Mouse (Mus musculus) neural tube, embryonic 15.5 days (tissue): ENCODE results near the gene Lrrk1. TPM values are rescaled to one million over a fixed set of nuclear protein-coding genes. Genes with fewer than 3 reads are reported as not detected.
"Not testable (repeated sequence)": the region's sequence is repeated elsewhere in the genome, so short reads cannot be mapped to it uniquely, and the experiment has no call there.

Experiments
- ATAC-seq: fragments of 200-750 bp; cut with Nextera tagmentation; 2 replicates; pipeline ENCODE4 v1.8.0; 2017; ENCODE audit warnings: mild to moderate bottlenecking, moderate TSS enrichment, moderate library complexity; ENCODE audit not compliant: low FRiP score
- H3K27ac ChIP-seq: fragments of 300-500 bp; sonication (generic); replicated peaks from 2 replicates; pipeline ENCODE4 v1.5.1; 2015; ENCODE audit warnings: mild to moderate bottlenecking, inconsistent platforms
- H3K27me3 ChIP-seq: fragments of 300-500 bp; sonication (generic); replicated peaks from 2 replicates; pipeline ENCODE4 v1.6.1; 2015; ENCODE audit warnings: inconsistent platforms
- H3K36me3 ChIP-seq: fragments of 300-500 bp; sonication (generic); 2 replicates; pipeline ENCODE4 v1.6.1; 2015; ENCODE audit warnings: inconsistent platforms
- H3K4me1 ChIP-seq: fragments of 300-500 bp; sonication (generic); 2 replicates; pipeline ENCODE4 v1.6.1; 2015; ENCODE audit warnings: inconsistent platforms
- H3K4me2 ChIP-seq: fragments of 300-500 bp; sonication (generic); 2 replicates; pipeline ENCODE4 v1.6.1; 2015; ENCODE audit warnings: inconsistent platforms, mild to moderate bottlenecking, moderate library complexity
- H3K4me3 ChIP-seq: fragments of 300-500 bp; sonication (generic); replicated peaks from 2 replicates; pipeline ENCODE4 v1.5.1; 2015; ENCODE audit warnings: mild to moderate bottlenecking, inconsistent platforms
- H3K9ac ChIP-seq: fragments of 300-500 bp; sonication (generic); replicated peaks from 2 replicates; pipeline ENCODE4 v1.6.1; 2015; ENCODE audit warnings: mild to moderate bottlenecking, inconsistent platforms
- H3K9me3 ChIP-seq: fragments of 300-500 bp; sonication (generic); replicated peaks from 2 replicates; pipeline ENCODE4 v1.6.1; 2016; ENCODE audit warnings: inconsistent platforms
- WGBS: fragments of 180-500 bp; shearing (Covaris S2); methylation state at CpG from one replicate; pipeline ENCODE4 v1.1.7; 2015; ENCODE audit warnings: mixed read lengths; 5-methylcytosine and 5-hydroxymethylcytosine counted together
- polyA plus RNA-seq: library from polyadenylated mRNA; unstranded; fragments of >200 nt; fragmentation: Nextera tagmentation; extraction: Ambion mirVana; gene quantifications from 2 replicates; pipeline ENCODE4 v1.2.1, GENCODE M21; 2015

Gene Lrrk1
- polyA plus RNA-seq, 1 experiment from 2014 or later: 5.1 TPM

- H3K9ac ChIP-seq, H3K9me3 ChIP-seq, H3K27ac ChIP-seq, H3K4me3 ChIP-seq, H3K36me3 ChIP-seq, H3K4me2 ChIP-seq, H3K27me3 ChIP-seq, H3K4me1 ChIP-seq, ATAC-seq: not testable (repeated sequence)
- 90% methylated on average over 10 of the region's 10 CpGs for WGBS
Observed at GRCm38 (mm10) chr7:66190385-66190784, 197.8 kb downstream of the Lrrk1 start.

GRCm38 (mm10) chr7:66187581-66188231, 200.4 kb downstream of the Lrrk1 start:
- WGBS: 82% methylated on average over 4 of the region's 4 CpGs
- no peak overlapping the region for H3K4me3 ChIP-seq
- no peak for ATAC-seq

GRCm38 (mm10) chr7:66185370-66185769, 202.8 kb downstream of the Lrrk1 start:
- no peaks in the 10 kb centered on the region for H3K27me3 ChIP-seq
- H3K36me3 ChIP-seq: no peaks in the 10 kb centered on the region
- no peaks in the 10 kb centered on the region for H3K9me3 ChIP-seq
- H3K4me2 ChIP-seq: no peak overlapping the region
- H3K4me3 ChIP-seq: no peak overlapping the region
- H3K27ac ChIP-seq: no peak overlapping the region
- 87% methylated on average over 5 of the region's 5 CpGs for WGBS
- H3K4me1 ChIP-seq: no peaks in the 10 kb centered on the region
- ATAC-seq: no peak
- no peak overlapping the region for H3K9ac ChIP-seq

More at GRCm38 (mm10) chr7:66187581-66188231, 200.4 kb downstream of the Lrrk1 start:
- Histone ChIP-seq H3K27me3 (no peaks in the 10 kb centered on the region), H3K9me3 (no peaks in the 10 kb centered on the region), H3K4me1 (no peaks in the 10 kb centered on the region), H3K36me3 (no peaks in the 10 kb centered on the region), H3K27ac (no peak overlapping the region), H3K4me2 (no peak overlapping the region), H3K9ac (no peak overlapping the region)

GRCm38 (mm10) chr7:66184026-66184425, 204.1 kb downstream of the Lrrk1 start:
- Histone ChIP-seq H3K27ac (no peak overlapping the region), H3K36me3 (no peaks in the 10 kb centered on the region)

GRCm38 (mm10) chr7:66183404-66183803, 204.7 kb downstream of the Lrrk1 start:
- ATAC-seq: no peak
- H3K9me3 ChIP-seq: no peaks in the 10 kb centered on the region
- H3K36me3 ChIP-seq: no peaks in the 10 kb centered on the region
- no peak overlapping the region for H3K4me3 ChIP-seq
- H3K4me1 ChIP-seq: no peaks in the 10 kb centered on the region
- 52% methylated on average over 8 of the region's 8 CpGs for WGBS
- H3K27ac ChIP-seq: no peak overlapping the region
- no peak overlapping the region for H3K4me2 ChIP-seq
- H3K27me3 ChIP-seq: no peaks in the 10 kb centered on the region
- no peak overlapping the region for H3K9ac ChIP-seq

More at GRCm38 (mm10) chr7:66184026-66184425, 204.1 kb downstream of the Lrrk1 start:
- Histone ChIP-seq H3K9ac (no peak overlapping the region), H3K4me2 (no peak overlapping the region), H3K27me3 (no peaks in the 10 kb centered on the region), H3K4me1 (no peaks in the 10 kb centered on the region), H3K4me3 (no peak overlapping the region), H3K9me3 (no peaks in the 10 kb centered on the region)
- no peak for ATAC-seq
- WGBS: 87% methylated on average over 4 of the region's 4 CpGs

GRCm38 (mm10) chr7:66182075-66182715, 206.0 kb downstream of the Lrrk1 start:
- Histone ChIP-seq H3K36me3 (no peaks in the 10 kb centered on the region), H3K27ac (no peak overlapping the region), H3K9ac (no peak overlapping the region), H3K27me3 (no peaks in the 10 kb centered on the region), H3K4me1 (no peaks in the 10 kb centered on the region), H3K4me3 (no peak overlapping the region), H3K9me3 (no peaks in the 10 kb centered on the region), H3K4me2 (no peak overlapping the region)
- ATAC-seq: no peak
- 87% methylated on average over 7 of the region's 7 CpGs for WGBS

GRCm38 (mm10) chr7:66180711-66181365, 207.3 kb downstream of the Lrrk1 start:
- Histone ChIP-seq H3K4me3 (no peak overlapping the region), H3K27me3 (no peaks in the 10 kb centered on the region), H3K4me1 (no peaks in the 10 kb centered on the region), H3K36me3 (no peaks in the 10 kb centered on the region), H3K9ac (no peak overlapping the region), H3K4me2 (no peak overlapping the region), H3K9me3 (no peaks in the 10 kb centered on the region), H3K27ac (no peak overlapping the region)
- ATAC-seq: no peak
- WGBS: 84% methylated on average over 10 of the region's 10 CpGs

- Histone ChIP-seq H3K36me3 (peaks cover 4% of the 10 kb centered on the region; the same call in 1 of the 2 replicates), H3K9me3 (no peaks in the 10 kb centered on the region), H3K9ac (no peak overlapping the region), H3K4me1 (no peaks in the 10 kb centered on the region), H3K4me3 (no peak overlapping the region), H3K27ac (no peak overlapping the region), H3K4me2 (no peak overlapping the region), H3K27me3 (no peaks in the 10 kb centered on the region)
- no peak for ATAC-seq
- 86% methylated on average over 3 of the region's 3 CpGs for WGBS
Observed at GRCm38 (mm10) chr7:66180260-66180659, 207.9 kb downstream of the Lrrk1 start.

- H3K36me3 ChIP-seq: peaks cover 5% of the 10 kb centered on the region; the same call in 1 of the 2 replicates
- H3K9me3 ChIP-seq: no peaks in the 10 kb centered on the region
- WGBS: 81% methylated on average over 7 of the region's 7 CpGs
- H3K27ac ChIP-seq: no peak overlapping the region
- ATAC-seq: no peak
- H3K27me3 ChIP-seq: no peaks in the 10 kb centered on the region
- H3K4me3 ChIP-seq: no peak overlapping the region
- no peak overlapping the region for H3K4me2 ChIP-seq
- no peak overlapping the region for H3K9ac ChIP-seq
- H3K4me1 ChIP-seq: no peaks in the 10 kb centered on the region
Observed at GRCm38 (mm10) chr7:66179711-66180110, 208.4 kb downstream of the Lrrk1 start.

GRCm38 (mm10) chr7:66179120-66179581, 209.0 kb downstream of the Lrrk1 start:
- Histone ChIP-seq H3K36me3 (peaks cover 10% of the 10 kb centered on the region), H3K27ac (no peak overlapping the region), H3K4me2 (no peak overlapping the region), H3K9ac (no peak overlapping the region), H3K4me1 (no peaks in the 10 kb centered on the region), H3K4me3 (no peak overlapping the region), H3K27me3 (no peaks in the 10 kb centered on the region), H3K9me3 (no peaks in the 10 kb centered on the region)
- 40% methylated on average over 10 of the region's 10 CpGs for WGBS
- peak; percentile 57; the same call in 1 of the 2 replicates for ATAC-seq

GRCm38 (mm10) chr7:66178101-66178500, 210.0 kb downstream of the Lrrk1 start:
- Histone ChIP-seq H3K9me3 (no peaks in the 10 kb centered on the region), H3K36me3 (peaks cover 14% of the 10 kb centered on the region), H3K4me1 (no peaks in the 10 kb centered on the region), H3K27me3 (no peaks in the 10 kb centered on the region), H3K9ac (no peak overlapping the region), H3K27ac (no peak overlapping the region), H3K4me3 (no peak overlapping the region), H3K4me2 (no peak overlapping the region)
- WGBS: 83% methylated on average over 6 of the region's 6 CpGs
- ATAC-seq: no peak

GRCm38 (mm10) chr7:66176929-66177328, 211.2 kb downstream of the Lrrk1 start:
- Histone ChIP-seq H3K9me3 (no peaks in the 10 kb centered on the region), H3K27me3 (no peaks in the 10 kb centered on the region), H3K4me1 (no peaks in the 10 kb centered on the region), H3K27ac (no peak overlapping the region), H3K4me2 (no peak overlapping the region), H3K36me3 (peaks cover 21% of the 10 kb centered on the region), H3K9ac (no peak overlapping the region), H3K4me3 (no peak overlapping the region)
- 85% methylated on average over 4 of the region's 4 CpGs for WGBS
- no peak for ATAC-seq
